Mouse (Mus musculus) limb, embryonic 14.5 days (tissue): Measurements from ENCODE around the gene Slc17a6. TPM values are rescaled to one million over a fixed set of nuclear protein-coding genes. Genes with fewer than 3 reads are reported as not detected.

Source experiments
- ATAC-seq: fragments of 200-750 bp; cut with Nextera tagmentation; 2 replicates; pipeline ENCODE4 v1.8.0; 2017; ENCODE audit warnings: low read depth, moderate number of reproducible peaks, moderate TSS enrichment; ENCODE audit not compliant: low FRiP score
- DNase-seq: peaks from one replicate; pipeline ENCODE4 v3.0.0-alpha.2; 2015; ENCODE audit warnings: low spot score
- H3K27ac ChIP-seq: fragments of 300-500 bp; sonication (generic); replicated peaks from 2 replicates; pipeline ENCODE4 v1.5.1; 2014; ENCODE audit warnings: low read depth, mild to moderate bottlenecking, low read length, moderate library complexity, mixed read lengths
- H3K27me3 ChIP-seq: fragments of 300-500 bp; sonication (generic); 2 replicates; pipeline ENCODE4 v1.6.1; 2014; ENCODE audit warnings: low read length, mixed read lengths; ENCODE audit not compliant: control insufficient read depth, insufficient read depth
- H3K36me3 ChIP-seq: fragments of 300-500 bp; sonication (generic); 2 replicates; pipeline ENCODE4 v1.6.1; 2014; ENCODE audit warnings: mild to moderate bottlenecking, low read length, moderate library complexity, mixed read lengths; ENCODE audit not compliant: control insufficient read depth, insufficient read depth
- H3K4me1 ChIP-seq: fragments of 300-500 bp; sonication (generic); 2 replicates; pipeline ENCODE4 v1.6.1; 2014; ENCODE audit warnings: antibody characterized with exemption, low read length, mixed read lengths; ENCODE audit not compliant: control insufficient read depth, insufficient read depth
- H3K4me2 ChIP-seq: fragments of 300-500 bp; sonication (generic); replicated peaks from 2 replicates; pipeline ENCODE4 v1.6.1; 2014; ENCODE audit warnings: low read depth, mild to moderate bottlenecking, low read length, moderate library complexity; ENCODE audit not compliant: severe bottlenecking
- H3K4me3 ChIP-seq: fragments of 300-500 bp; sonication (generic); replicated peaks from 2 replicates; pipeline ENCODE4 v1.5.1; 2014; ENCODE audit warnings: low read length
- H3K9ac ChIP-seq: fragments of 300-500 bp; sonication (generic); 2 replicates; pipeline ENCODE4 v1.6.1; 2014; ENCODE audit warnings: mild to moderate bottlenecking, low read depth, low read length, moderate library complexity; ENCODE audit not compliant: severe bottlenecking
- H3K9me3 ChIP-seq: fragments of 300-500 bp; sonication (generic); 2 replicates; pipeline ENCODE4 v1.6.1; 2016; ENCODE audit warnings: low read length; ENCODE audit not compliant: control insufficient read depth
- POLR2A ChIP-seq: fragments of 200-500 bp; IDR thresholded peaks from 2 replicates; pipeline ENCODE4 v1.8.0; 2012; ENCODE audit warnings: inconsistent platforms, mild to moderate bottlenecking, moderate library complexity, borderline replicate concordance; ENCODE audit not compliant: insufficient read depth, insufficient read length; ENCODE audit errors: extremely low read depth
- WGBS: fragments of 180-500 bp; shearing (Covaris S2); extraction: QIAGEN DNeasy Blood & Tissue Kit; methylation state at CpG from one replicate; pipeline ENCODE4 v1.1.7; 2014; 5-methylcytosine and 5-hydroxymethylcytosine counted together
- polyA plus RNA-seq, 2 experiments: library from polyadenylated mRNA; depleted of rRNA in 1 of 2; stranded (reverse) in 1 of 2; unstranded in 1 of 2; fragments of >200 nt; fragmentation: Nextera tagmentation in 1 of 2; extraction: Ambion mirVana in 1 of 2; gene quantifications; 2 replicates each; pipeline versions ENCODE4 v1.2.1 to v1.2.3; 2012 to 2014

Gene Slc17a6
- polyA plus RNA-seq, 2 experiments: 0.55 to 0.69 TPM

GRCm38 (mm10) chr7:51629206-51629605 is 7.4 kb downstream of the Slc17a6 start:
- Histone ChIP-seq H3K27me3 (peaks cover 51% of the 10 kb centered on the region), H3K9ac (no peak overlapping the region), H3K9me3 (no peaks in the 10 kb centered on the region), H3K36me3 (no peaks in the 10 kb centered on the region), H3K4me3 (no peak overlapping the region), H3K4me2 (no peak overlapping the region), H3K27ac (no peak overlapping the region), H3K4me1 (0 out of 2 replicates have a peak, but pooled peaks cover 7% of the 10 kb centered on the region)
- WGBS: 6% methylated on average over 3 of the region's 3 CpGs
- DNase-seq: no peak
- no peak for TF ChIP-seq POLR2A
- no peak for ATAC-seq

GRCm38 (mm10) chr7:51631171-51631570 is 9.4 kb downstream of the Slc17a6 start:
- Histone ChIP-seq H3K27ac (no peak overlapping the region), H3K4me2 (no peak overlapping the region), H3K4me1 (0 out of 2 replicates have a peak, but pooled peaks cover 7% of the 10 kb centered on the region), H3K9ac (no peak overlapping the region), H3K27me3 (peaks cover 36% of the 10 kb centered on the region), H3K9me3 (no peaks in the 10 kb centered on the region), H3K4me3 (no peak overlapping the region), H3K36me3 (no peaks in the 10 kb centered on the region)
- ATAC-seq (no peak), DNase-seq (no peak)
- TF ChIP-seq POLR2A: no peak
- WGBS: 64% methylated on average over 3 of the region's 3 CpGs

- Histone ChIP-seq H3K4me2 (no peak overlapping the region), H3K27me3 (peaks cover 27% of the 10 kb centered on the region)
These were observed 10.9 kb downstream of the Slc17a6 start for GRCm38 (mm10) chr7:51632543-51633229.

GRCm38 (mm10) chr7:51633230-51633844 is 11.5 kb downstream of the Slc17a6 start:
- no peak for ATAC-seq
- H3K4me3 ChIP-seq: no peak overlapping the region
- H3K27ac ChIP-seq: no peak overlapping the region
- H3K36me3 ChIP-seq: no peaks in the 10 kb centered on the region
- no peak for TF ChIP-seq POLR2A
- no peaks in the 10 kb centered on the region for H3K9me3 ChIP-seq
- H3K4me1 ChIP-seq: no peaks in the 10 kb centered on the region
- peaks cover 23% of the 10 kb centered on the region for H3K27me3 ChIP-seq
- no peak overlapping the region for H3K4me2 ChIP-seq
- H3K9ac ChIP-seq: no peak overlapping the region
- WGBS: 12% methylated on average over 7 of the region's 7 CpGs
- DNase-seq: no peak

More at GRCm38 (mm10) chr7:51632543-51633229, 10.9 kb downstream of the Slc17a6 start:
- Histone ChIP-seq H3K27ac (no peak overlapping the region), H3K4me1 (no peaks in the 10 kb centered on the region), H3K9me3 (no peaks in the 10 kb centered on the region), H3K36me3 (no peaks in the 10 kb centered on the region), H3K4me3 (no peak overlapping the region), H3K9ac (no peak overlapping the region)
- TF ChIP-seq POLR2A: no peak
- DNase-seq: no peak
- no peak for ATAC-seq
- WGBS: 9% methylated on average over 9 of the region's 9 CpGs

GRCm38 (mm10) chr7:51657152-51657551 is 35.3 kb downstream of the Slc17a6 start:
- no peak for TF ChIP-seq POLR2A
- 85% methylated on average over 3 of the region's 3 CpGs for WGBS
- no peak for ATAC-seq
- no peak for DNase-seq
- H3K27ac ChIP-seq: no peak overlapping the region
- no peak overlapping the region for H3K4me3 ChIP-seq
- H3K9me3 ChIP-seq: no peaks in the 10 kb centered on the region
- no peaks in the 10 kb centered on the region for H3K36me3 ChIP-seq
- H3K27me3 ChIP-seq: no peaks in the 10 kb centered on the region
- no peaks in the 10 kb centered on the region for H3K4me1 ChIP-seq
- H3K4me2 ChIP-seq: no peak overlapping the region
- no peak overlapping the region for H3K9ac ChIP-seq

- no peaks in the 10 kb centered on the region for H3K4me1 ChIP-seq
- TF ChIP-seq POLR2A: no peak
- ATAC-seq (no peak), DNase-seq (no peak)
- H3K9ac ChIP-seq: no peak overlapping the region
- H3K27me3 ChIP-seq: no peaks in the 10 kb centered on the region
- no peaks in the 10 kb centered on the region for H3K9me3 ChIP-seq
- WGBS: 25% methylated on average over 5 of the region's 5 CpGs
- no peak overlapping the region for H3K27ac ChIP-seq
- H3K4me3 ChIP-seq: no peak overlapping the region
- H3K4me2 ChIP-seq: no peak overlapping the region
- no peaks in the 10 kb centered on the region for H3K36me3 ChIP-seq
These were observed 40.6 kb downstream of the Slc17a6 start for GRCm38 (mm10) chr7:51662441-51662840.
